Mouse (Mus musculus) heart, embryonic 11.5 days (tissue): ENCODE data around the gene Lep. TPM values are rescaled to one million over a fixed set of nuclear protein-coding genes. Genes with fewer than 3 reads are reported as not detected.

Experiments
- ATAC-seq: fragments of 200-750 bp; cut with Nextera tagmentation; replicated peaks from 2 replicates; pipeline ENCODE4 v1.8.0; 2017; ENCODE audit warnings: moderate library complexity; ENCODE audit not compliant: insufficient number of reproducible peaks, low FRiP score, low TSS enrichment
- H3K27ac ChIP-seq: fragments of 300-500 bp; sonication (generic); 2 replicates; pipeline ENCODE4 v1.5.1; 2014; ENCODE audit warnings: mild to moderate bottlenecking, low read depth, low read length
- H3K27me3 ChIP-seq: fragments of 300-500 bp; sonication (generic); 2 replicates; pipeline ENCODE4 v1.6.1; 2014; ENCODE audit warnings: mild to moderate bottlenecking, low read length, mixed read lengths; ENCODE audit not compliant: control insufficient read depth, insufficient read depth
- H3K36me3 ChIP-seq: fragments of 300-500 bp; sonication (generic); 2 replicates; pipeline ENCODE4 v1.6.1; 2014; ENCODE audit warnings: mild to moderate bottlenecking, low read length, moderate library complexity, mixed read lengths; ENCODE audit not compliant: control insufficient read depth, insufficient read depth
- H3K4me1 ChIP-seq: fragments of 300-500 bp; sonication (generic); 2 replicates; pipeline ENCODE4 v1.6.1; 2014; ENCODE audit warnings: low read length; ENCODE audit not compliant: control insufficient read depth, insufficient read depth
- H3K4me2 ChIP-seq: fragments of 300-500 bp; sonication (generic); 2 replicates; pipeline ENCODE4 v1.6.1; 2014; ENCODE audit warnings: mild to moderate bottlenecking, moderate library complexity
- H3K4me3 ChIP-seq: fragments of 300-500 bp; sonication (generic); 2 replicates; pipeline ENCODE4 v1.5.1; 2014; ENCODE audit warnings: low read depth, low read length
- H3K9ac ChIP-seq: fragments of 300-500 bp; sonication (generic); 2 replicates; pipeline ENCODE4 v1.6.1; 2014; ENCODE audit warnings: mild to moderate bottlenecking, low read depth, low read length, moderate library complexity
- H3K9me3 ChIP-seq: fragments of 300-500 bp; sonication (generic); replicated peaks from 2 replicates; pipeline ENCODE4 v1.6.1; 2016; ENCODE audit warnings: low read length; ENCODE audit not compliant: control insufficient read depth
- WGBS: fragments of 180-500 bp; shearing (Covaris S2); extraction: QIAGEN DNeasy Blood & Tissue Kit; methylation state at CpG from one replicate; pipeline ENCODE4 v1.1.7; 2014; ENCODE audit not compliant: insufficient replicate concordance; 5-methylcytosine and 5-hydroxymethylcytosine counted together
- polyA plus RNA-seq: library from polyadenylated mRNA; unstranded; fragments of >200 nt; fragmentation: Nextera tagmentation; extraction: Ambion mirVana; gene quantifications from 2 replicates; pipeline ENCODE4 v1.2.1, GENCODE M21; 2014

The Lep gene
- polyA plus RNA-seq, 1 experiment from 2014 or later = not detected

GRCm38 (mm10) chr6:29087921-29088709 is 28.1 kb downstream of the Lep start:
- Histone ChIP-seq H3K36me3 (no peaks in the 10 kb centered on the region), H3K4me3 (no peak overlapping the region), H3K9me3 (no peaks in the 10 kb centered on the region), H3K9ac (no peak overlapping the region), H3K27ac (no peak overlapping the region), H3K4me1 (no peaks in the 10 kb centered on the region), H3K4me2 (no peak overlapping the region), H3K27me3 (no peaks in the 10 kb centered on the region)
- no peak for ATAC-seq
- WGBS = 66% methylated on average over 7 of the region's 7 CpGs

DNA sequence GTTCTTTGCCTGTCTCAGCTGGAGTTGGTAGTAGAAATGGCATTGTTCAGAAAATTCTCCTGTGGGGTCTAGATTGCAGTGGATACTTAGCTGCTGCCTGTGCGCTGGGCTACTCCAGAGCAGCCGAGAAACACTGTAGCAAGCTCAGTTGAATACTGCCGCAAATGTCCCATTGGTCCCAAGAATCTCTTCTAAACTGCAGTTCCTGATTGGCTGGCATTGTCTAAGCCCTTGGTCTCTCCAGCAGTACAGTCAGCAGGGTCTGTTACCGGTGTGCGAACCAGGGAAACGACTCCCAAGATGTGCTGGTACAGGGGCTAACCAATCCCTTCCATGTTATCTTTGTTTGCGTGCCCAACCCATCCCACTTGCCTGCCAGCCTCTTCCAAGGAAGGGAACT is 32.2 kb downstream of the Lep start:
- Histone ChIP-seq H3K9me3 (no peaks in the 10 kb centered on the region; the same call in none of the 2 replicates), H3K36me3 (no peaks in the 10 kb centered on the region), H3K27me3 (no peaks in the 10 kb centered on the region), H3K27ac (no peak overlapping the region), H3K4me2 (no peak overlapping the region), H3K4me3 (no peak overlapping the region), H3K4me1 (no peaks in the 10 kb centered on the region), H3K9ac (no peak overlapping the region)
- 73% methylated on average over 7 of the region's 7 CpGs for WGBS
- no peak for ATAC-seq

DNA sequence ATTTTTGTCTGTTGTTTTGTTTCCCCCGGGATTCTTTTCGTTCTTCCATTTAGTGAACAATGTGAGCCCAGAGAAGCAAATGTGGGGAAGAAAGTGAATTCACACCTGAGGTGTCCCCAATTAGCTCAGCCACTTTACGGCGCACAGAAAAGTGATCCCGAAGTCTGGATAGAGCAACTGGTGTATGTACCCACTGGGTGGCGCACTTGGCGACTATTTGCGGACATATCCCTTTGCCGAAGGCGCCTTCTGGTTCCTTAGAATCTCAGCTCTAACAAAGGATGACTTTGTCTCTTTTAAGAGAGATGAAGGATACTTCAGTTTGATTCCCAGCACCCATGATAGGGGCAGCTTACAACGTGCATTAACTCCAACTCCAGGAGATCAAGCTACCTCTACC is 32.9 kb downstream of the Lep start:
- no peak overlapping the region for H3K27ac ChIP-seq
- WGBS = 56% methylated on average over 11 of the region's 11 CpGs
- H3K9ac ChIP-seq = no peak overlapping the region
- H3K4me1 ChIP-seq = no peaks in the 10 kb centered on the region
- no peak overlapping the region for H3K4me2 ChIP-seq
- H3K9me3 ChIP-seq = no peaks in the 10 kb centered on the region; the same call in none of the 2 replicates
- H3K4me3 ChIP-seq = no peak overlapping the region
- no peaks in the 10 kb centered on the region for H3K27me3 ChIP-seq
- ATAC-seq = no peak
- no peaks in the 10 kb centered on the region for H3K36me3 ChIP-seq

- no peak overlapping the region for H3K4me2 ChIP-seq
Measured at GRCm38 (mm10) chr6:29099536-29100170, 39.6 kb downstream of the Lep start.

DNA sequence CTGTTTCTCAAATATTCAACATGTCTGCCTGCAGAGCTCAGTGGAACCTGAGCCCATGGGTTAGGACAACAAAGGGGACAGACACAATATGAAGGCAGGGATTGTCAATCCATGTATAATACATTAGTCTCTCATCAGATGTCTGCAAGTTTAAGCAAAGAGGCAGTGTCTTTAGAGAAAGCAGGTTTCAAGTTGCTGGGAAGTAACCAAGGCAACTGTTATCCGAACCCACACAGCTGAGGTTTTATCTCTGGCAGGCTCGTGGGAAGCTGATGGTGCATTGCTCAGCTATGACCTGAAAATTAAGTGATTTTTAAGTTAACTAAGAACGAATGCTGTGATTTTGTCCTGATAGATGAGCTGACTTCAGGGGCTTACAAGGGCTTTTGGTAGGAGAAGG is 40.4 kb downstream of the Lep start:
- Histone ChIP-seq H3K9me3 (no peaks in the 10 kb centered on the region; the same call in 1 of the 2 replicates), H3K4me2 (no peak overlapping the region), H3K27ac (no peak overlapping the region), H3K4me3 (no peak overlapping the region), H3K27me3 (no peaks in the 10 kb centered on the region), H3K4me1 (no peaks in the 10 kb centered on the region), H3K36me3 (no peaks in the 10 kb centered on the region), H3K9ac (no peak overlapping the region)
- no peak for ATAC-seq
- WGBS = 26% methylated on average over 3 of the region's 3 CpGs

More at GRCm38 (mm10) chr6:29099536-29100170, 39.6 kb downstream of the Lep start:
- 70% methylated on average over 14 of the region's 14 CpGs for WGBS
- Histone ChIP-seq H3K4me3 (no peak overlapping the region), H3K9ac (no peak overlapping the region), H3K9me3 (no peaks in the 10 kb centered on the region; the same call in 1 of the 2 replicates), H3K36me3 (no peaks in the 10 kb centered on the region), H3K4me1 (no peaks in the 10 kb centered on the region), H3K27ac (no peak overlapping the region), H3K27me3 (no peaks in the 10 kb centered on the region)
- no peak for ATAC-seq

DNA sequence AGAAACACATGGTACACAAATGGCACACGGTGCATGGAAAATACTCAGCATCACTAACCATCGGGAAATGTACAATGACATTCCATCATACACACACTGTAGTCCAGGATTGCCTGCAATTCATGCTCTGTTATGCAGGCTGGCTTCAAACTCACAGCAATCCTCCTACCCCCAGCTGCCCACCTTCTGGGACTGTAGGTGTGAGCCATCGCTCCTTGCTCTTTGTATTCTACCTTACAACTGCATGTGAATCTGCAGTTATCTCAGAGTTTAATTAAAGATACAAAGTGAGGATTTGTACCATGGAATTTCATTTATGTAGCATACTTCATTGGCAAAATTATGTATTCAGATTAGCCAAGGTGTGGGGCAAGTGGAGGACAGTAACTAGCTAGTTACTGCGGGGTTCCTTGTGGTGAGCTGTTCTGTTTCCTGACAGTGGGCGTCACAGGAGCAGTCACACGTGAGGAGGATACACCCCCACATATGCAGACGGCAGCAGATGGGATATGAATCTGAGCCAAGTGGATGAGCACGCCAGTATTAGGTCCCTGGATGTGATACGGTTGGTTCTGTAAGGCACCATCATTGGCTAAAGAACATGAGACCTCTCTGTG is 41.3 kb downstream of the Lep start:
- Histone ChIP-seq H3K27me3 (no peaks in the 10 kb centered on the region), H3K4me1 (no peaks in the 10 kb centered on the region), H3K9ac (no peak overlapping the region), H3K27ac (no peak overlapping the region), H3K9me3 (no peaks in the 10 kb centered on the region; the same call in 1 of the 2 replicates), H3K4me2 (no peak overlapping the region), H3K4me3 (no peak overlapping the region), H3K36me3 (no peaks in the 10 kb centered on the region)
- ATAC-seq = no peak
- WGBS = 78% methylated on average over 9 of the region's 9 CpGs

DNA sequence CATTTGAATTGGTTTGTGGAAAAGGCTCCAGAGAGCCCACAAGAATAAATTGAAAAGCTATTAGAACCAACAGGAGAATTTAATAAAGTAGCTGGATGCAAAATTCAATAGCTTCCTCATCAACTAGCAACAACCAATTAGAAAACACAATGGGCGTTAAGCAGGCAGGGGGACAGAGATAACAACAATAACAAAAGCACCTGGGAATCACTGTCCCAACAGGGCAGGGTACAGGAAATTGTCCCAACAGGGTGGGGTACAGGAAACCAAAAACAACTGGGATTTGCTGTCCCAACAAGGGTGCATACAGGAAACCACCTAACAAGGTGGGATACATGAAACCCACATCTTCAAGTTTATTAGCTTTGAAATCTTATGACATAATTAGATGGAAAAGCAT is 48.4 kb downstream of the Lep start:
- Histone ChIP-seq H3K4me2 (no peak overlapping the region), H3K9me3 (peaks cover 8% of the 10 kb centered on the region), H3K27me3 (no peaks in the 10 kb centered on the region), H3K9ac (no peak overlapping the region), H3K4me1 (no peaks in the 10 kb centered on the region), H3K27ac (no peak overlapping the region), H3K36me3 (no peaks in the 10 kb centered on the region), H3K4me3 (no peak overlapping the region)
- WGBS = 58% methylated on average over 1 of the region's 1 CpGs
- no peak for ATAC-seq

GRCm38 (mm10) chr6:29111501-29111900 is 51.5 kb downstream of the Lep start:
- WGBS = 82% methylated on average over 4 of the region's 4 CpGs
- no peak overlapping the region for H3K27ac ChIP-seq
- H3K4me3 ChIP-seq = no peak overlapping the region
- H3K4me2 ChIP-seq = no peak overlapping the region
- H3K36me3 ChIP-seq = no peaks in the 10 kb centered on the region
- peaks cover 8% of the 10 kb centered on the region for H3K9me3 ChIP-seq
- no peak for ATAC-seq
- H3K27me3 ChIP-seq = no peaks in the 10 kb centered on the region
- H3K9ac ChIP-seq = no peak overlapping the region
- no peaks in the 10 kb centered on the region for H3K4me1 ChIP-seq
